In genomic region chr12:79663131-79663892, GRCm38 (mm10) we compare ENCODE assay signal across 8 mouse cellular contexts.
DNase-seq lines count a peak whose midpoint lies in the region; ATAC-seq lines count a peak whose summit lies in the region.

No protein-coding gene starts in this region.

- H3K9me3 ChIP-seq in heart, embryonic 16.5 days (replicated peaks; ENCODE audit: control insufficient read depth, low read length): no peaks in the 10 kb centered on the region
- peaks cover 4% of the 10 kb centered on the region; the same call in 1 of the 2 replicates for H3K9me3 ChIP-seq in embryonic facial prominence, embryonic 13.5 days
- H3K9me3 ChIP-seq in hindbrain, embryonic 12.5 days (replicated peaks): no peaks in the 10 kb centered on the region

- WGBS in heart, embryonic 16.5 days: 57% methylated on average over 10 of the region's 10 CpGs
- 24% methylated on average over 10 of the region's 10 CpGs for WGBS in embryonic facial prominence, embryonic 13.5 days
- 67% methylated on average over 10 of the region's 10 CpGs for WGBS in hindbrain, embryonic 12.5 days

- ATAC-seq in heart, embryonic 16.5 days (replicated peaks; ENCODE audit: extremely low read depth, insufficient read depth, low FRiP score): no peak
- ATAC-seq in embryonic facial prominence, embryonic 13.5 days (ENCODE audit: insufficient number of reproducible peaks, insufficient read depth, low FRiP score, low TSS enrichment, low read depth): no peak
- no peak for ATAC-seq in hindbrain, embryonic 12.5 days (ENCODE audit: low FRiP score)

- H3K4me3 ChIP-seq in heart, embryonic 16.5 days (ENCODE audit: low read length): no peak overlapping the region
- no peak overlapping the region for H3K4me3 ChIP-seq in embryonic facial prominence, embryonic 13.5 days
- no peak overlapping the region for H3K4me3 ChIP-seq in hindbrain, embryonic 12.5 days

- H3K27ac ChIP-seq in heart, embryonic 16.5 days (ENCODE audit: low read length): 0 out of 2 replicates have a peak overlapping the region, but pooled peaks have one; percentile 7
- peak overlapping the region; percentile 86 for H3K27ac ChIP-seq in embryonic facial prominence, embryonic 13.5 days
- H3K27ac ChIP-seq in hindbrain, embryonic 12.5 days: no peak overlapping the region

- H3K36me3 ChIP-seq in heart, embryonic 16.5 days (ENCODE audit: control insufficient read depth, insufficient read depth): no peaks in the 10 kb centered on the region
- no peaks in the 10 kb centered on the region for H3K36me3 ChIP-seq in embryonic facial prominence, embryonic 13.5 days
- no peaks in the 10 kb centered on the region for H3K36me3 ChIP-seq in hindbrain, embryonic 12.5 days

- peaks cover 11% of the 10 kb centered on the region for H3K4me1 ChIP-seq in heart, embryonic 16.5 days (ENCODE audit: control insufficient read depth, insufficient read depth, low read length)
- peaks cover 41% of the 10 kb centered on the region for H3K4me1 ChIP-seq in embryonic facial prominence, embryonic 13.5 days
- H3K4me1 ChIP-seq in hindbrain, embryonic 12.5 days: peaks cover 7% of the 10 kb centered on the region

- DNase-seq in heart, postnatal 25 days (ENCODE audit: low spot score): no peak
- peak; percentile 57 to 70 for DNase-seq in kidney, postnatal 4 days
- peak; percentile 47 for DNase-seq in right cerebral cortex, postnatal 14 days
- DNase-seq in cerebellum, adult 18-20 months: no peak
- DNase-seq in cerebellum, postnatal 4 days (ENCODE audit: low spot score in 2 of 2): no peak

- no peaks in the 10 kb centered on the region for H3K27me3 ChIP-seq in heart, embryonic 16.5 days (ENCODE audit: control insufficient read depth, insufficient read depth, low read length)
- H3K27me3 ChIP-seq in embryonic facial prominence, embryonic 13.5 days: no peaks in the 10 kb centered on the region
- no peaks in the 10 kb centered on the region for H3K27me3 ChIP-seq in hindbrain, embryonic 12.5 days

- no peak overlapping the region for H3K4me2 ChIP-seq in heart, embryonic 16.5 days (ENCODE audit: low read depth, low read length)
- H3K4me2 ChIP-seq in embryonic facial prominence, embryonic 13.5 days: peak overlapping the region; percentile 22
- H3K4me2 ChIP-seq in hindbrain, embryonic 12.5 days (replicated peaks): no peak overlapping the region

- intact Hi-C loops in heart, postnatal 25 days (cut with DNase I): no loop called here

- H3K9ac ChIP-seq in heart, embryonic 16.5 days (ENCODE audit: low read length): no peak overlapping the region
- H3K9ac ChIP-seq in embryonic facial prominence, embryonic 13.5 days: no peak overlapping the region
- no peak overlapping the region for H3K9ac ChIP-seq in hindbrain, embryonic 12.5 days

Comparison
In these comparisons a context has a peak if more than half of its experiments do, and no peak if none do; other contexts are left out.
1. DNase-seq: peak in kidney, postnatal 4 days (2 of 2) and right cerebral cortex, postnatal 14 days (single experiment); none in heart, postnatal 25 days (single experiment), cerebellum, adult 18-20 months (0 of 2) and cerebellum, postnatal 4 days (0 of 2).